Mouse (Mus musculus) bone marrow macrophage, adult 2 months (primary cell): Measurements from ENCODE around the gene 3425401B19Rik.

ENCODE experiments used
- CTCF ChIP-seq: IDR thresholded peaks from 2 replicates; pipeline ENCODE4 v1.5.1; 2012; ENCODE audit warnings: low read depth, mild to moderate bottlenecking, low read length, moderate library complexity
- POLR2A ChIP-seq: IDR thresholded peaks from 2 replicates; pipeline ENCODE4 v1.6.1; 2012; ENCODE audit warnings: mild to moderate bottlenecking, low read depth, low read length, borderline replicate concordance

DNA sequence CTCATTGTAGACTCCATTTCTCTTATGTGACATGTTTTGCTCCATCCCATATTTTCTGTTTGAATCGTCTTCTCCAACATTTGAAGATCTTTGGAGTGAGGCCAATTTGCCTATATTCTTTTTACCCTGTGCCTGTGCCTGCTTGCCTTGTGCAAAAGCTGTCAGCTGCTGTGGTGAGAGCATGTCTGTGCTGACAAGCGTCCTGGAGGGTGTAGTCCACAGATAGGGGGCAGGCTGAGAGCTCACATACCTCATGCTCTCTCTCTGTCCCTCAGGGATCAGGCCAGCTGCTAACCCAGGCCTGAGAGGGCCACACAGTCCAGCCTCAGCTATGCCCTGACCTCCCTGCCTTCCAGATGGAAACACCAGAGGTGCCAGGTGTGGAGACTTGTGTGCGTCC is 11.9 kb downstream of the 3425401B19Rik start:
- TF ChIP-seq POLR2A (no peak), CTCF (no peak)
